Mouse (Mus musculus): ENCODE results near the gene Meis1.

The Meis1 gene

DNA sequence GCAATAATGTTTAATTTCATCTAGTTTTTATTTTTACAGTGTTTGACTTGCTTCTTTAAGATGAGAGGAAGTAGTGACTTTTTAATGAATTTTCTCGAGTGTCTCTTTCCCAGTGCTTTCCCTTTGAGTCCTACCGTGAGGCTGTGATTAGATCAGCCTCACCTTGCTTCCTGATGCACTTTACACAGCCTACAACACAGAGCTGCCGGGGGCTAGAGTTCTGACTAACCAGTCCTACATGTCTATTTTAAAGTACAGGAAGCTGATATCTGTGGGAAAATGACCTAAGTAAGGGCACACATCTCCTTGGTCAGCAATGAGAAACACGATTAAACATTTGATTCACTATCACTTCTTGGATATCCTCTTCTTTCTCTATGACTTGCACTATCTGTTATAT is 119.9 kb downstream of the Meis1 start:
- no peak for DNase-seq

DNA sequence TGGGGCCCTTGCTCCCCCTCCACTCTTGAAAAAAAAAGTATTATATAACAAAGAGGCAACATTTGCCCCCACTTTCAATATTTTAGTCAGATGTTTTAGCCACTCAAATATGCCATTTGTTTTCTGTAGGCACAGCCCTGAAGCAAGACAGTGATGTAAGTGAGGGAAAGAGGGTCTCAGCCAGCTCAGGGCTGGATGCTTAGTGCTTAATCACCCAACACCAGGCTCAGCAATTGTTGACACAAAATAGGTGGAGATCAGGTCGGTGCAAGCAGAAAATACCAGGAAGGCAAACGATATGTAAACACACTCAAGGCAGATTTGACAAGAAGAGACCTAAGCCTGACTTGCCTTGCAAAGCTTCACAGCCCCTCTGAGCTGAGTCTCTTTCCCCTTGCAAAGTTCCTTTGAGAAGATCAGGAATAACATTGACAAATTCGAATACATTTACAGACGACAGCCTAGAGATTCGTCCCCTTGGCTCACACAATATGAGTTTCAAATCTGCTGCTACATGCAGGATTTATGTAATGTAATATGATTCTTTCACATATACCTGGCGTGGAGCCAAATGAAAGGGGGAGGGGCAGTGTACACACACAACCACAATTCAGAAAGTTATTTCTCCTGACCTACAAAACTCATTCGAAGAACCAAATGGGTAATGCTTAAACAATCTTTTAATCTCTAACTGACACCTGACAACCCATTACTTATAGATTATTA is 120.7 kb downstream of the Meis1 start:
- peak; percentile 18 for DNase-seq

DNA sequence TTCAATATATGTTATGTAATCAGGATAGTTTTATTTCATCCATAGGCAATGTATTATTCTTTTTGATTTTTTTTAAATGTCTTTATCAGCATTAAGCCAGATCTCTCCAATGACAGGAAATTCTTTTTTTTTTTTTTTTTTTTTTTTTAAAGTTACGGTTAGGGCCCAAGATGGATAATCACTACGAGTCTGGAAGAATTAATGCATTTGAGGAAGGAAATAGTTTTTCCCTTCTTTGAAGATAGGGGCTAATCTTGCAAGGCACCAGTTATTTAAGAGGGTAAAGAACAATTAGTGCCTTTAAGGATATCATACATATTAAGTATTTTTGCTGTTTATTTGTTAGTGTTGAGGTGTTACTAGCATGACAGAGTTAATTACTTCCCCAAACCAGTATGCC is 121.5 kb downstream of the Meis1 start:
- no peak for DNase-seq

DNA sequence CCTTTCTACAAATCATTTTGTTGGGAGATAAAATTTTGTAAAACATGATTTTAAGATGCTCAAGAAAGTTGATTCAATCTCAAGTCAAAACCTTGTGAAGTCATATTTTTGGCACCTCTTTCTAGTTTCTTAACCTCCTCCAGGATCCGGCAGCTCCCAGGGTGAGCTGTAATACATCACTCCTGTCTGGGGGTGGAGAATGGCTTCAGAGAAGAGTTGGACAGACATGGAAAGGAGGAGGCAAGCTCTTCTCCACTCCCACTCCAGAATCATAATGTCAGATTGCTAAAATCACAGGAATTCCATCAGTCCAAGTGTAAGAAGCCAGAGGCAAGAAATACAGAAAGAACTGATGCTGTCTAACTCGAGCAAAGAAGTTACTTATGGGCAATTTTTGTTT is 126.3 kb downstream of the Meis1 start:
- DNase-seq: no peak

DNA sequence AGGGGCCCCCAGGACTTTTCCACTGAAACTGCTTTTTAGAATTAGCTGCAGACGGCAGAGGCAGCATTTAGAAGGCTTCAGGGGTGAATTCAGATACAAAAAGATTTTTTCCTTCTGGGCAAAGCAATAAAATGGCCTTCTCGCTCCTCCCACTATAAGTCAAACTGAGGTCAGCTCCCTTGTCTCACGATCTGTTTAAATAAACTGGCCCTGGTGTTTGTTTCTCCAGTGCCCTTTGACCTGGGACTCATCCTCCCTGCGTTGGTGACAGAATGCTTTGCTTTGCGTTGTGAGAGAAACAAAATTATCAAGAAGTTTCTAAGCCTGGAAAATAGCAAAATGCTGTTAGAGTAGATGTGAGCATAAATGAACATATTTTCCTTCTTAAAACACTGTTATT is 129.6 kb downstream of the Meis1 start:
- no peak for DNase-seq

DNA sequence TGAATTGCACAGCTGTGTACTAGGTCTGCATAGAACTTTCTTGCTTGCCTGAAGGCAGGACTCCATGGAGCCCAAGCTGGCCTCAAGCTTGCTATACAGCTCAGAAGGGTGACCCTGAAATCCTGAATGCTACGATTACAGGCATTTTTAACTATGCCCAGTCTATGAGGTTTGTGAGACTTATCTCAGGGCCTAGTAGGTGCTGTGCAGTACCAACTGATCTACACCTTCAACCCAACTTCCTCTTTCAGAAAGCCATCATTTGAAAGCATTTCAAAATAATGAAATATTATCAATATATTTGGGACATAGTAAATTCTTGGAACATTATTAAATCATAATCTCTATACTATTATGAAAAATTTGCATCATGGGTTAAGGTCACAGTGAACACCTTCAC is 130.1 kb downstream of the Meis1 start:
- no peak for DNase-seq

DNA sequence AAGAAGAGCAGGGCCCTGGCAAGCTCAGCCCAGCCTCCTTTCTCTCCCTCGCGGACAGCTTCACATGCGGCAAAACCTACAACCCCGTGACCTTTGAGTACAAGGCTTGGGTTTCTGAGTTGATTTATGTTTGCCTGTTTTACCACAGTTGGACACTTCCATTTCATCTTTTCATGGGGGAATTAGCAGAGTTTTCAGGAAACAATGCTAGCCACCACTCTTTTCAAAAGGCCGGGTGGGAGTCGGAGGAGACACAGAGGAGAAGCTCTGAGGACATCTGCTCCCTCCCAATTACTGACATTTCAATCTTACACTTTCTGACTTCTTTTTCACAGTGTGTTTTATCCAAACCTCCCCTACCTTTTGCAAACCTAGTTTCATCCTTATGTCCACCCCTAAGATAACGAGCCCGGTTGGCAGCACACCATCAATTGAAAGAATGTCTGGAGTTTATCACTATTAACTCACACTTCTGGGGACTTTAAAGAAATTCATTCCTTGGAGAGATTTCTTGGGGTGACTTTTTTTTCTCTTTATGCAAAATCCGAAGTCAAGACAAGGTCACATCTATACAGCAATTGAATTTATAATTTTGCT is 133.0 kb downstream of the Meis1 start:
- DNase-seq: peak; percentile 36

DNA sequence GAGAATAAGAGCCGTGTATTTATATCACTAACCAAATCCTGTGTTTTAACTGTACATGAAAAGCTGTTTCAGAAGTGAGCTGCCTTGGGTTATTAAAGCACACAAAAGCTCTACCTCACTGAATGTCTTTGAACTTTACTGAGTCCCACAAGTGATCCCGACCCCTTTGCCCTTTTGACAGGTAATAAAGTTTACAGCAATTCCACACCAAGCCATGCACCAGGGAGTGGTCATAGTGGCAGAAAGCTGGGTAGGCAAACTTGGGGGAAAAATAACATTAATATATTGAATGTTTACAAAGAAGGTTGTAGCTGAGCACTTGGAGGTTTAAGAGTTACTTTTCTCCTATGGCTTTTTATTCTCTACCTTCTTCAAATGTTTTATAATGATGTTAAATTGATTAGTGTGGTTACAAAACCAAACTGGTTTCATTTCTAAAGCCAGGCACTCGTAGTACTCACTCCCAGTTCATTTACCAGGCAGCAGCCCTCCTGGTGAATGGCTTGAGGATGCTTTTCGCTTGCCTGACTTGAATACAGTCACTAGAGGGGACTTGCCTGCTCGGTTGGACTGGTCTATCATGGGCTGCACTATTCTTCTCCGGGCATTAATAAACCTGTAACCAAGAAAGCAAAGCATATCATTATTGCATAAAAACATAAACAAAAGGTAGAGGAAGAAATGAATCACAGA is 133.6 kb downstream of the Meis1 start:
- DNase-seq: no peak

DNA sequence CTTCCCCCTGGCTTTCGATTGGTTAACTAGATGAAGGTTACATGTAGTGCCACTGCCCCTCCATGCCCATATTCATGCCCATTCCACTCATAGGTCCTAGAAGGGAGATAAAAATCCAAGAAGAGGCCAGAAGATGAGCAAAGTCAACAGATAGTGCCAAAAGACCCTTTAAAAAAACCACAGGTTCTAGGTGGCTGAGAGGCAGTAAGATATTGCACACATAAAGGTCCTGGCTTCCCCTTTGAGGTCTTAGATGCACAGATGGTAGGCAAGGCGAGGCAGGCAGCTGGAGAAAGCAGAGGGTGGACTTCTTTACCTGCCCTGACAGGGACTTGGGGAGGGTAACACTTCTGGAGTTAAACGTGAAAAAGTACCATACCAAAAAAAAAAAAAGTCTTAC is 134.8 kb downstream of the Meis1 start:
- no peak for DNase-seq

DNA sequence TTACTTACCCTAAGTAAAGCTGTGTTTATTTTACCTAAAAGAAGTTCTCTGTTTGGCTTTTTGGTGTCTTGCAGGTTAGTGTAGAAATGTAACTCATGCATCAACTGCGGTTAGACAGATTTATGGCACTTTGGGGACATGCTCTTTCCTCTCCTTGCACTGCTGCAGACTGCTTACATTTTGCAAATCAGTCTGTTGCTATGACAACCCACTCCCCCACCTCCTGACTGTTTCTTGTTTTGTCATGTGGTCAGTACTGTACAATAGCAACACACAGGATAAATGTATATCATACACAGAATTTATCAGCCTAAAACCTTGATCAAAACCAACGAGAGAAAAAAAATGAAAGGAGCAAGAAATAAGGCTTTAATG is 135.3 kb downstream of the Meis1 start:
- DNase-seq: peak; percentile 54

DNA sequence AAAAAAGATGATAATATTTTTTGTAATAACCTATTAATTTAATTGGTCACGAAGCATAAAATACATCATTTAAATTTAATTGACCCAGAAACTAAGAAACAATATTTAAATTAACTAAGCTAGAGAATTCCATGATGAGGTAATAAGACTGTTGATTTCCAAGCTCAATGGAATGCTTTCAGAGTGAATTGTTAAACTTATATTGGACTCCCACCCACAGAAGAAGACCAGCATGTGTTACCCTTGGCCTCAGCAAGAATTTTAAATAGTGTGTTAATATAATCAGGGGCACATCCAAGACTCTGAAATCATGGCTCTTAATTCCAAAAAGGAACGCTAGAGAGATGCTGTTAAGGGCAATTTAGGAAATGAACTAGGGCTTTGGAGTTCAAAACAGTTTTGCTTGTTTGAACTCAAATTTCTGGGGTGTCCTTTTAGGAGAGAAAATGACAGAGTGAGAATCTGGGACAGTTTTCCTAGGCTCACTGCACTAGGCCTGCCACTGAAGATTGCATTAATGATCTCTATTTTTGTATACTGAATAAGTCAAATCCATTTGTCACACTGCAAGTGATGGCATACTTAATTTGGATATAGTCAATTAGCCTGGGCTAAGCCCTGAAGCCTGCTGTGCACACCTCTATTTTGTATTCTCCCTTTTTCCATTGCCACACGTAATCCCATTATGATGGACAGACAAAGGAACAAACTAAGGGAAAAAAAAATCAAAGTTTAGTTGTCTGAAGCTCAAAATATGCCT is 135.9 kb downstream of the Meis1 start:
- DNase-seq: no peak

DNA sequence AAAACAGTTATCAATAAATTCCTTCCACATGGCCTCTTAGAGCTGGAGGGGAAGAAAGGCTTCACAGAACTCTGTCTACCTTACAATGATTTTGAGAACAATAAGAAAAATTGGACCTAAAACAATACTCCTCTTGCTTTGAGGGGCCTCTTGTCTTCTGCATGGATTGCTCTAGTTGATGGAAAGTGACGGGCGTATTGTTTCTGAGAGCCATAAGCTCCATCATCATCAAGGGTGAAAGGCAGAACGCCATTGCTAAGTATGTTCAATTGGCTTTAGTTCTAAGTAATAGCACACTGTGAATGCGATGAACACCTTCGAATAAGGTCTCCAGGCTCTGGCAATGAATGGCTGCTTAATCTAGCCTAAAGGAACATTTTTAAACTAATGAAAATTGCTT is 136.5 kb downstream of the Meis1 start:
- DNase-seq: no peak

DNA sequence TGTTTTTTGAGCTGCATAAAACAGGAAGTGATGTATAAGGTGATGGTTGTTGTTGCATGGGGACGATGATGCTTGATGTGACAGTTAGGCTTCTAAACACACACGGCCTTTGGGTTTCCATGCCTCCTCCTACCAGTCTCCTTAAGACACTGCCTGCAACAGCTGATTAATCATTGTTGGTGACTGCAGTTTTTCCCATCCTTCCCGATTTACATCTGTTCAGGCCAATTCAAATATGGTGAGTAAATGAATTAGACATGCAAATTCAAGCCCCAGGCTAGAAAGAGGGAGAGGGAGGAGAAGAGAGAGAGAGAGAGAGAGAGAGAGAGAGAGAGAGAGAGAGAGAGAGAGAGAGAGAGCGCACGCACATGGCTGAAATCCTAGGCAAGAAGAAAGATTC is 138.0 kb downstream of the Meis1 start:
- DNase-seq: no peak

DNA sequence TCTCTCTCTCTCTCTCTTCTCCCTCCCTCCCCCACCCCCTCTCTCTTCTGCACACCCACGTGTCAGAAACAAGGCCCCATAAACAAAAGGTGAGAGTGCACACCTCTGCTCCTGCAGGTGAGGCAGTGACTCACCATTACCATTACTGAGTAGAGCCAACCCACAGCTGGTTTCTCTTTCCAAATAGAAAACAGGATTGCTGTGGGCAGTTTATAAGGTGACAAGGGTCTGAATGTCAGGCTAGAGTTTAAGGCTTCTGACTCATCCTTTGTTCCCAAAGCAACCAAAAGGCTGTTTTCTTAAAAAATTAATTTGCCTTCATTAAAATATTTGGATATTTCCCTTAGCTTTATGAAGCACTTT is 139.3 kb downstream of the Meis1 start:
- DNase-seq: no peak

DNA sequence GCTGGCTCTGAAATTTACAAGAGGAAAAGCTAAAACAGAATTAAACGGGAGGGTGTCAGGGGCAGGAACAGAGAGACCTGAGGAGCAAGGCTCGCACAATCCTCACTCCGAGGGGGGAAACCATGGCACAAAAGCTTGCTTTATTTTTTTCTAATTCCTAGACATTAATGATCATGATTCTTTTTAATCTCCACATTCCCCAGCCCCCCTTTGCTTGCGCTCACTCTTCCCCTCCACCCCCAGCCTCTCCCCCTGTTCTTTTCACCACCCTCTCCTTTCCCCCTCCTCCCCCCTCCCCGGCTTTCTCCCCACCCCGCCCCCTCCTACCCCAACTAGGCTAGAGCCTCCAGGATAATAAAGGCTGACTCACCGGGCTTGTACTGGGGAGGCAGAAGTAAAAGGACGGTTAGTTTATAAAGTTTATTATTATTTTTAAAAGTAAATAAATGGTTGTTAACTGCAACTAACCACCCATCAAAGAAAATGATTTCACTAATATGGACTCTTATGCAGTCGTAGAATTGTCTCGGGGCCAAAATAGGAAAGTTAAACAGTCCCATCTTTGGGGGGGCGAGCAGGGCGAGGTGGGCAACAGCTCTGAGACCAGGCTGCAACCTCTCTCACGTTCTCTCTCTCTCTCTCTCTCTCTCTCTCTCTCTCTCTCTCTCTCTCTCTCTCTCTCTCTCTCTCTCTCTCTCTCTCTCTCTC is 139.9 kb downstream of the Meis1 start:
- no peak for DNase-seq

DNA sequence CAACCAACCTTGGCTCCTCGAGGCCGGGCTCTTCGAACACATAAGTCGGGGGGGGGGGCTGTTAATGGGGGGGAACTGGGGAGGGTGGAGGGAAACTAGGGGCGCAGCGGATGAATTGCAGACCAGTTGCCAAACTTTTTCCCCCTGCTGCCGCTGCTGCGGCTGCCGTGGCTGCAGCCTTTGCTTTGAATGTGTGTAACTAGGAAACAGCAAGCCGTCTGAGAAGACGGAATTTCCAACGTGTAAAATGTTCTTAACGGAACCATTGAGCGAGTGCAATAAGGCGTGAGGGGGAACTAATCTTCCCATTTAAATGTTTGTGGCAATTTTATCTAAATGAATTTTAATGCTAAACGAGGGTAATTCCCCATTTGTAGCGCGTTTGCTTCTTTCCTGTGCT is 140.8 kb downstream of the Meis1 start:
- DNase-seq: peak; percentile 36

DNA sequence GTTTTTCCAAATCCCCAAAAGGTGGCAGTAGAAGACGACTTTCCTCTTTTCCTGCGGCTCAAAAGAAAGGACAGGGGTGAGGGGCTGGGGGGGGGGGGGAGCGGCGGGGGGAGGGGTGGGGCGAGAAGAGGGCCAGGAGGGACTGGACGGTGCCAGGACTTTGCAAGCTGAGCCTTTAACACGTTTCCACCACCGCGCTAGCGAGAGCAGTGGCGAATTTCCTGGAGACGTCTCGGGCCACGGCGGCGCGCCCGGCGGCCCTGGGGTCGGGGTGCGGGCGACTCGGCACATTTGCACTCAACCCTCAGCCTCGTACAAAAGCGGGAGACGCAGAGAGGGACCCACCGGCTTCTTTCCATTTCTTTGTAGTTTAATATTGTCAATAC is 141.2 kb downstream of the Meis1 start:
- peak; percentile 76 for DNase-seq

DNA sequence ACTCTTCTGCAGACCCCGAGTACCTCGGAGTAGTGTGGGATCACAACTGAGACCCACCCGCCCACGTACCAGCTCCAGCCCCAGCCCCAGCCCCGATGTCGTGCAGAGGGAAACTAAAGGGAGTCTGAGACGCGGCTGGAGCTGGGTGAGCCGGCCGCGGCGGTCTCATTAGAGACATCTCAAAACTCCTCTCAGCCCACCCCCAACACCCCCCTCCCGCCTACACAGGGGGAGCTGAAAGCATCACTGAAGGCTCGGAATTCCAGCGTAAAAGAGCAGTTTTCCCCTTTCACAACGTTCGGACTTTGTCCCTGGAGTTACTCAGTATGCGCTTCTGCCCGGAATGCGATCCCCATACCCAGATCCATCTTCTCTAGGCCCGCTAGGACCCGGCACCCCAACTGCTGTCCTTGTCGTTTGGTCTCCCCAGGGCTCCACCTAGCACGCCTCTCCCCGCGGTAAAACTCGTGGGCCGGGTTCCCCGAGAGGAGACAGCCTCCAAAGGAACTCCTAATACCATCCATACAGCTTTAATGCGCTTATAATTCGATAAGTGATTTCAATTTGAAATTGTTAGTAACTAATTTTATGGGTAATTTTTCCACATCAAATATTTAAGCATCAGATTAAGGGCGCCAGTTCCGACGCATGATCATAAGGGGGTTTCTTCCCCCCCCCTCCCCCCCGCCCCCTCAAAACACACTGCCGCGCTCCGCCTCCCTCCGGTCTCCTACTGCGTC is 141.7 kb downstream of the Meis1 start:
- peak; percentile 39 for DNase-seq

DNA sequence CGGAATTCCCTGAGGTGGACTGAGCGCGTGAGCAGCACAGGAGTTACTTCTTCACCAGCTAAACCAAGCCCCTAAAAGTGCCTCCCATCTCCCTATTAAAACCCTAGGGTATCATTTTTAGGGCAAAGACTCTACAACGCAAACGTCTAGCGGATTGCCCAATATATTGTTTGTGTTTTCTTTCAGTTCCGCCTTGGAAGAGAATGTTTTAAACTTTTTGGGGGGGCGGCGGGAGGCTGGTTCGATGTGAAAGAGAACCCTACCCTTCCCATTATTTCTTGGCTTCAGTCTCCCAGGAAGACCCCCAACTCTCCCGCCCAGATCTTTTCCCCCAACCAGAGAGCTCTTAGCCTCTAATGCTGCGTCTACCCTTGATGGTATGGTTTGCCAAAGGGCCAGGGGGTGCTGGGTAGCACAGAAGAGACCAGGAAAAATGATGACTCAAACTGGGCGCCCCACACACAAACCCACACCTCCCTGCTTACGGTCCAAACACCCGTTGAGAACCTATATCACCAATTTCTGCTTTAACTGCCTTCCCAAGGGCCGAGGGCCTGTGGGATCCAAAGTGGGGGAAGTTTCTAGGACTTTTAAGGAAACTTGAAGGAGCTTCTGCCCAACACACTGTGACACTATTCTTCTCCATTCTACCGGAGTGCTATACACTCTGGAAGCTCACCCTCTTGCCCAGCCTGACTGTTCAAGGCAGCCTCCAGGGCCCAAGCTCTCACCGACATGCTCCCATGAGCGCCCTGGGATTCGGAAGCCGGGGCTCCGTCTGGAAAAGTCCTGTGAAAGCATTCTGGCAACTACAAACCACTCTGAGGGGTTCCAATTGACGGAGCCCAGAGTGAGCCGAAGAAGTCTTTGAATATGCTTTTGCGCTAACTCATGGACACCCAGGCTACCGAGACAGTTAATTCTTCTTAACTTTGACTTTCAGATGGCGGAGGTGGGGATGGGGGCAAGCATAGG is 142.6 kb downstream of the Meis1 start:
- peak; percentile 27 for DNase-seq

DNA sequence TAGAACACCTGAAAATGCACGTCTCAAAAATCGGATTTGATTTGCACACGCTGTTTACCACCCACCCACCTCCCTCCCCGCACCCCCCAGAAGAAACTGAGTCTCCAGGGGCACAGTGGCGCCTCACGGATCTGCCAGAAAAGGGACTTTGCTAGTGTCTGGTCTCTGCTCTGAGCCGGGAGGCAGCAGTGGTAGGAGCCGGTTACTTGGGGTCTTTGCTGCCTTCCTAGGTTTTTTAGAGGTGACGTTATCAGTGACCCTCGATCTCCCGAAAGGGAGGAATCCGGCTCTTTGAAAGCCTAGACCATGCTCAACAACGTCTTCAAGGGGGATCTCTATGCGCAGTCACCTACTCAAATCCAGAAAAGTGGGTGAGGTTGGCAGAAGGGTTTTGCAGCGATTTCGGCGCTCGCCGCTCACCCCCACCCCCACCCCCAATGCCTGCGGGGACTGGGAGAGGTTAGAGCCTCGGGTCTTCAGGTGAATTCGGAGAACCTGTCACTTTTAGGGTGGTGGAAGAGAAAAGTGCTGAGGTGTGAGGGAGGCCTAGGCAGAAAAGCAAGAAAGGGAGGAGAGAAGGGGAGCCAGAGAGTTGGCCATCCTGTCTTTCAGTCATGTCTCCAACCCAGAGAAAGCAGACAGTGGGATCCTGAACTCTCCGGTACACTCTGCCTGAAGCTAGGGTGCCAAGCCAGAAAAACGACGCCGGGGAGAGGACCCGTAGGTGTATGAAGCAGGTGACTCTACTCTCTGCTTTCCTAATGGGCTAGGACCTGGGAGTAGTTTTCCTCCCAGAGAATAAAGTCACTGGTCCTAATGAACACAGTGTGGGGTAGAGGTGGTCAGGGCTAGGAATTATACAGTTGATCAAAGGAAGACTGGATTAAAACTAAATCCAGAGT is 143.5 kb downstream of the Meis1 start:
- peak; percentile 16 for DNase-seq
